Mouse (Mus musculus) hindbrain, embryonic 15.5 days (tissue): ENCODE measurements at regions not wholly inside any gene's neighbourhood (a gene's known extent, or its start where the extent isn't known, plus 50 kb on each side); places are given as distances from the start of the nearest gene placed in this dataset.

Experiments
- ATAC-seq: fragments of 200-750 bp; cut with Nextera tagmentation; 2 replicates; pipeline ENCODE4 v1.8.0; 2017; ENCODE audit warnings: low read depth, moderate number of reproducible peaks, moderate TSS enrichment; ENCODE audit not compliant: low FRiP score
- H3K27ac ChIP-seq: fragments of 300-500 bp; sonication (generic); replicated peaks from 2 replicates; pipeline ENCODE4 v1.5.1; 2015; ENCODE audit warnings: mild to moderate bottlenecking, inconsistent platforms
- H3K27me3 ChIP-seq: fragments of 300-500 bp; sonication (generic); 2 replicates; pipeline ENCODE4 v1.6.1; 2015; ENCODE audit warnings: control low read depth, inconsistent platforms
- H3K36me3 ChIP-seq: fragments of 300-500 bp; sonication (generic); 2 replicates; pipeline ENCODE4 v1.6.1; 2015; ENCODE audit warnings: control low read depth, inconsistent platforms
- H3K4me1 ChIP-seq: fragments of 300-500 bp; sonication (generic); replicated peaks from 2 replicates; pipeline ENCODE4 v1.6.1; 2015; ENCODE audit warnings: control low read depth, inconsistent platforms
- H3K4me2 ChIP-seq: fragments of 300-500 bp; sonication (generic); 2 replicates; pipeline ENCODE4 v1.6.1; 2015; ENCODE audit warnings: moderate library complexity, mild to moderate bottlenecking, inconsistent platforms
- H3K4me3 ChIP-seq: fragments of 300-500 bp; sonication (generic); 2 replicates; pipeline ENCODE4 v1.5.1; 2015; ENCODE audit warnings: mild to moderate bottlenecking, inconsistent platforms
- H3K9ac ChIP-seq: fragments of 300-500 bp; sonication (generic); 2 replicates; pipeline ENCODE4 v1.6.1; 2015; ENCODE audit warnings: inconsistent platforms
- H3K9me3 ChIP-seq: fragments of 300-500 bp; sonication (generic); 2 replicates; pipeline ENCODE4 v1.6.1; 2016; ENCODE audit warnings: control low read depth, inconsistent platforms
- WGBS: fragments of 180-500 bp; shearing (Covaris S2); methylation state at CpG from one replicate; pipeline ENCODE4 v1.1.7; 2015; 5-methylcytosine and 5-hydroxymethylcytosine counted together

GRCm38 (mm10) chr9:12879753-12880490, 365.7 kb downstream of the Jrkl start:
- H3K27ac ChIP-seq, result no peak overlapping the region
- no peaks in the 10 kb centered on the region for H3K27me3 ChIP-seq
- no peak overlapping the region for H3K4me2 ChIP-seq
- no peaks in the 10 kb centered on the region for H3K4me1 ChIP-seq
- H3K9ac ChIP-seq, result no peak overlapping the region
- H3K36me3 ChIP-seq, result no peaks in the 10 kb centered on the region
- 58% methylated on average over 3 of the region's 3 CpGs for WGBS
- no peaks in the 10 kb centered on the region for H3K9me3 ChIP-seq
- H3K4me3 ChIP-seq, result no peak overlapping the region
- ATAC-seq, result no peak

DNA sequence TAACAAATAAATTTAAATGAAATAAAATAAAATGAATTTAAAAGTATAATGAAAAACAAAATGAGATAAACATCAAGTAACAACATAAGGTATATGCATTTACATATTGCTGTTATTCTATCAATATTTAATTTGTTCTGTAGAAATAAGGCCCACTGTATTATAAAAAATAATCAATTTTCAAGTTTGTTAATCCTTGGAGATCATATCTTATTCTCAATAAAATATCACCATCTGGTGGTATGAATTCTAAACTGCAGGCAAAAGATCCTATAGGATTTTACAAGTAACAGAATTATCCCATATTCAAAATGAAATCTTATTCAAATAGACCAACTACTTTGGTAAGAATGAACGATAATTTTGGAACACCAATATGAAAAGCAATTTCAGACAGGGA, 369.1 kb downstream of the Jrkl start:
- WGBS, result 75% methylated on average over 1 of the region's 1 CpGs
- no peak for ATAC-seq
- no peak overlapping the region for H3K9ac ChIP-seq
- H3K9me3 ChIP-seq, result no peaks in the 10 kb centered on the region
- no peak overlapping the region for H3K27ac ChIP-seq
- no peaks in the 10 kb centered on the region for H3K36me3 ChIP-seq
- H3K27me3 ChIP-seq, result no peaks in the 10 kb centered on the region
- H3K4me1 ChIP-seq, result no peaks in the 10 kb centered on the region
- H3K4me2 ChIP-seq, result no peak overlapping the region
- H3K4me3 ChIP-seq, result no peak overlapping the region

GRCm38 (mm10) chr9:12870941-12871340, 374.7 kb downstream of the Jrkl start:
- no peak overlapping the region for H3K9ac ChIP-seq
- H3K27ac ChIP-seq, result no peak overlapping the region
- ATAC-seq, result no peak
- H3K9me3 ChIP-seq, result no peaks in the 10 kb centered on the region
- H3K36me3 ChIP-seq, result no peaks in the 10 kb centered on the region
- no peak overlapping the region for H3K4me2 ChIP-seq
- 83% methylated on average over 3 of the region's 3 CpGs for WGBS
- no peak overlapping the region for H3K4me3 ChIP-seq
- H3K4me1 ChIP-seq, result no peaks in the 10 kb centered on the region
- no peaks in the 10 kb centered on the region for H3K27me3 ChIP-seq
